ENCODE assay signal across 12 mouse cellular contexts in genomic region chr2:52762529-52762928, GRCm38 (mm10). TPM values are rescaled to one million over a fixed set of nuclear protein-coding genes. Genes with fewer than 3 reads are reported as not detected.
DNase-seq lines count a peak whose midpoint lies in the region; ATAC-seq and TF ChIP-seq lines count a peak whose summit lies in the region.
"Had no signal": no experiment of that assay in that cellular context is flagged by ENCODE, and none has a peak within 500 bp of the region (broad histone marks: within the 10 kb centered on the region; RNA-seq: fewer than 3 reads in every experiment).

No protein-coding gene starts in this region.

- no peak for DNase-seq in lung, adult 2 months
- no peak for DNase-seq in cerebellum, adult 11 months
- no peak for DNase-seq in thymus, postnatal 36 days

- no peak overlapping the region for H3K27ac ChIP-seq in lung, embryonic 15.5 days
- H3K27ac ChIP-seq in embryonic facial prominence, embryonic 13.5 days: 0 out of 2 replicates have a peak overlapping the region, but pooled peaks have one; percentile 55
- no peak overlapping the region for H3K27ac ChIP-seq in limb, embryonic 13.5 days
- H3K27ac ChIP-seq in stomach, embryonic 16.5 days (ENCODE audit: low read length): no peak overlapping the region
- H3K27ac ChIP-seq: hindbrain, embryonic 13.5 days; intestine, embryonic 15.5 days; midbrain, embryonic 15.5 days had no signal

- ATAC-seq in lung, embryonic 15.5 days (ENCODE audit: borderline replicate concordance, extremely low read depth, low FRiP score, low TSS enrichment): no peak
- no peak for ATAC-seq in embryonic facial prominence, embryonic 13.5 days (ENCODE audit: insufficient number of reproducible peaks, insufficient read depth, low FRiP score, low TSS enrichment, low read depth)
- no peak for ATAC-seq in limb, embryonic 13.5 days (ENCODE audit: low FRiP score, low read depth)
- no peak for ATAC-seq in stomach, embryonic 16.5 days (ENCODE audit: insufficient read depth, low FRiP score)

- WGBS in lung, embryonic 15.5 days: 54% methylated on average over 7 of the region's 7 CpGs
- WGBS in lung, adult 2 months: 50% methylated on average over 7 of the region's 7 CpGs
- 68% methylated on average over 7 of the region's 7 CpGs for WGBS in embryonic facial prominence, embryonic 13.5 days
- 65% methylated on average over 7 of the region's 7 CpGs for WGBS in limb, embryonic 13.5 days
- 61% methylated on average over 7 of the region's 7 CpGs for WGBS in stomach, embryonic 16.5 days

- H3K9ac ChIP-seq in lung, embryonic 15.5 days: no peak overlapping the region
- H3K9ac ChIP-seq in embryonic facial prominence, embryonic 13.5 days: no peak overlapping the region
- H3K9ac ChIP-seq in limb, embryonic 13.5 days: no peak overlapping the region
- no peak overlapping the region for H3K9ac ChIP-seq in stomach, embryonic 16.5 days (ENCODE audit: low read length)
- H3K9ac ChIP-seq: forebrain, postnatal 0 days; hindbrain, embryonic 13.5 days; intestine, embryonic 15.5 days; midbrain, embryonic 15.5 days had no signal

- H3K27me3 ChIP-seq in lung, embryonic 15.5 days: no peaks in the 10 kb centered on the region
- no peaks in the 10 kb centered on the region for H3K27me3 ChIP-seq in embryonic facial prominence, embryonic 13.5 days
- H3K27me3 ChIP-seq in limb, embryonic 13.5 days: no peaks in the 10 kb centered on the region
- H3K27me3 ChIP-seq in stomach, embryonic 16.5 days (ENCODE audit: control insufficient read depth, insufficient read depth, low read length): no peaks in the 10 kb centered on the region
- H3K27me3 ChIP-seq: hindbrain, embryonic 13.5 days; intestine, embryonic 15.5 days; megakaryocyte, embryonic 14.5 days; midbrain, embryonic 15.5 days had no signal

- H3K4me3 ChIP-seq in lung, embryonic 15.5 days: no peak overlapping the region
- no peak overlapping the region for H3K4me3 ChIP-seq in lung, adult 2 months (replicated peaks; ENCODE audit: extremely low read depth, low read depth, low read length)
- no peak overlapping the region for H3K4me3 ChIP-seq in embryonic facial prominence, embryonic 13.5 days
- no peak overlapping the region for H3K4me3 ChIP-seq in limb, embryonic 13.5 days
- no peak overlapping the region for H3K4me3 ChIP-seq in stomach, embryonic 16.5 days (replicated peaks; ENCODE audit: low read length)
- H3K4me3 ChIP-seq: hindbrain, embryonic 13.5 days; intestine, embryonic 15.5 days; midbrain, embryonic 15.5 days had no signal

- TF ChIP-seq POLR2A in lung, adult 2 months (IDR thresholded peaks at IDR 0.05; ENCODE audit: borderline replicate concordance, extremely low read depth, low read depth, low read length): no peak

- H3K9me3 ChIP-seq in lung, embryonic 15.5 days: no peaks in the 10 kb centered on the region
- H3K9me3 ChIP-seq in embryonic facial prominence, embryonic 13.5 days: no peaks in the 10 kb centered on the region
- no peaks in the 10 kb centered on the region for H3K9me3 ChIP-seq in limb, embryonic 13.5 days
- peaks cover 2% of the 10 kb centered on the region; the same call in 1 of the 2 replicates for H3K9me3 ChIP-seq in stomach, embryonic 16.5 days (replicated peaks; ENCODE audit: control insufficient read depth, low read length)
- H3K9me3 ChIP-seq: hindbrain, embryonic 13.5 days; intestine, embryonic 15.5 days; midbrain, embryonic 15.5 days had no signal

- H3K36me3 ChIP-seq in lung, embryonic 15.5 days: no peaks in the 10 kb centered on the region
- no peaks in the 10 kb centered on the region for H3K36me3 ChIP-seq in embryonic facial prominence, embryonic 13.5 days
- no peaks in the 10 kb centered on the region for H3K36me3 ChIP-seq in limb, embryonic 13.5 days
- no peaks in the 10 kb centered on the region for H3K36me3 ChIP-seq in stomach, embryonic 16.5 days (ENCODE audit: control insufficient read depth, insufficient read depth, low read length)
- H3K36me3 ChIP-seq: hindbrain, embryonic 13.5 days; intestine, embryonic 15.5 days; midbrain, embryonic 15.5 days had no signal

- H3K4me2 ChIP-seq in lung, embryonic 15.5 days: peak overlapping the region; percentile 44; the same call in 1 of the 2 replicates
- peak overlapping the region; percentile 59 for H3K4me2 ChIP-seq in embryonic facial prominence, embryonic 13.5 days
- peak overlapping the region; percentile 64 for H3K4me2 ChIP-seq in limb, embryonic 13.5 days (replicated peaks)
- H3K4me2 ChIP-seq in stomach, embryonic 16.5 days (ENCODE audit: low read depth, low read length): peak overlapping the region; percentile 64; the same call in 1 of the 2 replicates

- no peak for TF ChIP-seq CTCF in lung, adult 2 months (IDR thresholded peaks at IDR 0.05; ENCODE audit: insufficient read depth, low read length)

- no peaks in the 10 kb centered on the region for H3K4me1 ChIP-seq in lung, embryonic 15.5 days
- no peaks in the 10 kb centered on the region for H3K4me1 ChIP-seq in lung, adult 2 months (ENCODE audit: control insufficient read depth, insufficient read depth, low read length)
- H3K4me1 ChIP-seq in embryonic facial prominence, embryonic 13.5 days: peaks cover 13% of the 10 kb centered on the region; the same call in 1 of the 2 replicates
- H3K4me1 ChIP-seq in limb, embryonic 13.5 days: 0 out of 2 replicates have a peak, but pooled peaks cover 4% of the 10 kb centered on the region
- no peaks in the 10 kb centered on the region for H3K4me1 ChIP-seq in stomach, embryonic 16.5 days (ENCODE audit: control insufficient read depth, insufficient read depth, low read length)
- H3K4me1 ChIP-seq: hindbrain, embryonic 13.5 days; intestine, embryonic 15.5 days; midbrain, embryonic 15.5 days had no signal

RNA-seq across cellular contexts. Expression of gene Stam2, which starts 20.4 kb away (rescaled TPM):
- polyA plus RNA-seq in lung, embryonic 15.5 days (2015; fragmentation: Nextera tagmentation; extraction: Ambion mirVana): 32.7 and 39.6 TPM in 2 replicates
- 6.7 and 9.9 TPM in 2 replicates for polyA plus RNA-seq in lung, adult 2 months (2012; rRNA removed)
- 28.1 and 30.1 TPM in 2 replicates for polyA plus RNA-seq in embryonic facial prominence, embryonic 13.5 days (2015; fragmentation: Nextera tagmentation; extraction: Ambion mirVana)
- polyA plus RNA-seq in limb, embryonic 13.5 days (2015; fragmentation: Nextera tagmentation; extraction: Ambion mirVana): 32.3 and 32.4 TPM in 2 replicates
- polyA plus RNA-seq in stomach, embryonic 16.5 days (2015; fragmentation: Nextera tagmentation; extraction: Ambion mirVana): 37.2 and 42.1 TPM in 2 replicates
